Mouse (Mus musculus): Measurements from ENCODE around the gene Cdk14.

Gene Cdk14

GRCm38 (mm10) chr5:5194562-5195221, 225.4 kb downstream of the Cdk14 start:
- DNase-seq (ENCODE audit: low spot score in 2 of 2) = no peak

- no peak for DNase-seq (ENCODE audit: low spot score in 2 of 2)
These were observed 230.5 kb downstream of the Cdk14 start for GRCm38 (mm10) chr5:5189590-5189989.

GRCm38 (mm10) chr5:5185987-5186742, 233.9 kb downstream of the Cdk14 start:
- DNase-seq (ENCODE audit: low spot score in 2 of 2) = no peak

- DNase-seq (ENCODE audit: low spot score in 2 of 2) = no peak
These were observed 234.6 kb downstream of the Cdk14 start for GRCm38 (mm10) chr5:5185521-5185920.

- no peak for DNase-seq (ENCODE audit: low spot score in 2 of 2)
These were observed 239.4 kb downstream of the Cdk14 start for GRCm38 (mm10) chr5:5180711-5181110.

- DNase-seq (ENCODE audit: low spot score in 2 of 2) = no peak
These were observed 239.8 kb downstream of the Cdk14 start for GRCm38 (mm10) chr5:5180311-5180710.

GRCm38 (mm10) chr5:5176052-5176451, 244.1 kb downstream of the Cdk14 start:
- no peak for DNase-seq (ENCODE audit: low spot score in 2 of 2)

GRCm38 (mm10) chr5:5175611-5176010, 244.5 kb downstream of the Cdk14 start:
- DNase-seq (ENCODE audit: low spot score in 2 of 2) = no peak

GRCm38 (mm10) chr5:5175090-5175489, 245.0 kb downstream of the Cdk14 start:
- DNase-seq (ENCODE audit: low spot score in 2 of 2) = no peak

GRCm38 (mm10) chr5:5166086-5166485, 254.0 kb downstream of the Cdk14 start:
- DNase-seq (ENCODE audit: low spot score in 2 of 2) = no peak

- DNase-seq (ENCODE audit: low spot score in 2 of 2) = no peak
These were observed 255.8 kb downstream of the Cdk14 start for GRCm38 (mm10) chr5:5164326-5164725.

- no peak for DNase-seq (ENCODE audit: low spot score in 2 of 2)
These were observed 256.3 kb downstream of the Cdk14 start for GRCm38 (mm10) chr5:5163823-5164222.

- no peak for DNase-seq (ENCODE audit: low spot score in 2 of 2)
These were observed 260.6 kb downstream of the Cdk14 start for GRCm38 (mm10) chr5:5159521-5159920.

GRCm38 (mm10) chr5:5139855-5140254, 280.3 kb downstream of the Cdk14 start:
- no peak for DNase-seq (ENCODE audit: low spot score in 2 of 2)

GRCm38 (mm10) chr5:5134905-5135511, 285.1 kb downstream of the Cdk14 start:
- DNase-seq (ENCODE audit: low spot score in 2 of 2) = no peak

- DNase-seq (ENCODE audit: low spot score in 2 of 2) = no peak
These were observed 285.8 kb downstream of the Cdk14 start for GRCm38 (mm10) chr5:5134143-5134904.

- no peak for DNase-seq (ENCODE audit: low spot score in 2 of 2)
These were observed 291.3 kb downstream of the Cdk14 start for GRCm38 (mm10) chr5:5128852-5129251.

- no peak for DNase-seq (ENCODE audit: low spot score in 2 of 2)
These were observed 295.5 kb downstream of the Cdk14 start for GRCm38 (mm10) chr5:5124645-5125044.

- no peak for DNase-seq (ENCODE audit: low spot score in 2 of 2)
These were observed 303.2 kb downstream of the Cdk14 start for GRCm38 (mm10) chr5:5116775-5117522.

GRCm38 (mm10) chr5:5115546-5115945, 304.6 kb downstream of the Cdk14 start:
- DNase-seq (ENCODE audit: low spot score in 2 of 2) = no peak

GRCm38 (mm10) chr5:5109621-5110020, 310.5 kb downstream of the Cdk14 start:
- DNase-seq (ENCODE audit: low spot score in 2 of 2) = no peak
